Mouse (Mus musculus): ENCODE results near the gene Flywch1. TPM values are rescaled to one million over a fixed set of nuclear protein-coding genes. Genes with fewer than 3 reads are reported as not detected.

Flywch1 gene
- total RNA-seq, 2 experiments from 2014 or later, result 459 to 507 TPM

DNA sequence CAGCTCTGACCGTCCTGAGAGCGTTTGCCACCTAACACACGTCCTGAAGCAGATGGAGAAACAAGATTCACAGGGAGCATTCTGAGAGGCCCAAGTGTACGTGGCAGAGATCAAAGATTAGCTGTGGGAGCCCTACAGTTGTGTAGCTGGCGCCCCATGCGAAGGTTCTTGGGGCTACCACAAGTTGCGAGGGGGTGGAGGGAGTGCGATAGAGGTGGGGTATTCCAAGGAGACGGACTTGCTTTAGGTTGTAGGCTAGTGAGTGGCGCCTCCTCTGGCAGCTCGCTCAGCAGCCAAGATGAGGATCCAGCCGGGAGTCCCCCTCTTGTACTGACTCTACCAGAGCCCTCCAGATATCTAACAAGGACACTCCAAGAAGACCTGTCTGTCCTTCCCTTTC, 25.1 kb downstream of the Flywch1 start:
- DNase-seq (ENCODE audit: low spot score in 2 of 2), result no peak

DNA sequence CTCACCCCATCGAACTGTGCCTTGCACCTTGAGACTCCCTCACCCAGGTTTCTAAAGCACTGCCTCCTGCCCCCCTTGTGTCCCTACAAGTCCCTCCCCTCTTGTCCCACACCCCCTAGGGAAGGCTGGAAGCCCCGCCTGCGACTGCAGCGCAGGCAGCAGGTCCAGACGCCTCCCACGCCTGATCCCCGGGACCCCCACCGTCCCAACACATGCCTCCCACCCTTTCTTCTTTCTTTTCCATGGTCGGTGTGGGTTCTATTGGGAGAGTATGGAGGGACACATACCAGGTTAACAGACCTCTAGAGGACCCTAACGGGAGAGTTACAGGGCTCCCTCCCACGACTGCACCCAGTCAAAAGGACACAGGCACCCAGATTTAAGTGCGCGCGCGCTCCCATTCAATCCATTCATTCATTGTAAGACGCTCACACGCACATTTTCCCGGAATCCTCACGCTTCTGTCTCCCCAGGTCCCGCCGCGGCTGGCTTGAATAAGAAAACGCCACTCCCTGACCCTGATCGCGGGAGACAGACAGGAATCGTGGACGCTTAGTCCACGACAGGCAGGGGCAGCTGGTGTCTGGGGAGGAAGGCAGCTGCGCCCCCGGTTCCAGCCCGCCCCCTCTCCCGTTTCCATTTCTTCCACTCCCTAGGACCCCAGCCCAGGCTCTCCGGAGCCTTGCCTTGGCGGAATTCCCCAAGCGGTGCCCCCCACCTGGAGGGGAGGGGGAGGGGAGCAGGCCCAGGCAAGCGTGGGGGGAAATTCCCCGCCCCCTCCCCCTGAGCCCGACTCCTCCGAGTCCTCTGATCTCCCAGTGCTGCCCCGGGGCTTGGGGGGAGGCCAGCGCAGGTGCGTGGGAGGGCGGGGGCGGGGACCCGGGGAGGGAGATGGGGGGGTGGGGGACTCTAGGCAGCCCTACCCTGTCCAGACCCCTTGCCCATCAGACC, 25.8 kb downstream of the Flywch1 start, which contains the start of gene Kremen2:
Gene Kremen2 (minus strand): TSS at position 533 of the 951 bp plus-strand sequence.
- DNase-seq (ENCODE audit: low spot score in 2 of 2), result no peak

DNA sequence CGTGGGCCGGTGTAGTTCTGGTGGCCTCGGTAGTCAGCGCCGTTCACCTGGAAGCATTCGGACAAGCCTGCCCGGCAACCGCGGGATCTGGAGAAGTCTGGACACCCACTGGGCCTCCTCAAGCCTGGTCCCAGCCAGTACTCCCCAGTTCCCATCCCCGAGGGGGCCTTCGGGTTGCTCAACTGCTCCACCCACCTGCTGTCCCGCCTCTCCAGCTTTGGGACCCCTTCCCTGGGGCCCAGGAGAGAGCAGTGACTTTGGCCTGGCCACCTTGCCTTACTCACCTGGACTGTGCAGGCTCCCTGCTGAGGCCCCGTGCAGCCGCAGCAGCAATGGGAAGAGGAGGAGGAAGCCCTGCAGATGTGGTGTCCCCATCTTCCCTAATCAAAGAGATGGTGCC, 26.8 kb downstream of the Flywch1 start:
- DNase-seq (ENCODE audit: low spot score in 2 of 2), result no peak

DNA sequence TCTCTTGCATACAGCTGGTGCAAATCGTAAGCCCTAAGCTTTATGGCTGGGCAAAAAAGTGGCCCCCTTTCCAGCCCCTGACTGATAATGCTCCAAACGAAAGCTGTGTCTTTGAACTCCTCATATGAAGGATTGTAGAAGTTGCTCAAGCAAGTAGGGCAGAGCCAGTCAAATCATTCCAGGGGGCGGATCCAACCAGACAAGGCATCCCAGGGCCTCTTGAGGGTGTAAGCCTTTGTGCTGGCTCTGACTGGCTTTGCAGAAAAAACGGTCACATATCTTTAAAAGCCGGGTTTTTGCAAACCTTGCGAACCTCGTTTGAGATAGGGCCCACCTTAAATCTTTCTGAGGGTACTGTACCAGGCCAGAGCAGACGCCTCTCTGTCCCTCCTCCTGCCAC, 27.3 kb downstream of the Flywch1 start:
- DNase-seq (ENCODE audit: low spot score in 2 of 2), result no peak

DNA sequence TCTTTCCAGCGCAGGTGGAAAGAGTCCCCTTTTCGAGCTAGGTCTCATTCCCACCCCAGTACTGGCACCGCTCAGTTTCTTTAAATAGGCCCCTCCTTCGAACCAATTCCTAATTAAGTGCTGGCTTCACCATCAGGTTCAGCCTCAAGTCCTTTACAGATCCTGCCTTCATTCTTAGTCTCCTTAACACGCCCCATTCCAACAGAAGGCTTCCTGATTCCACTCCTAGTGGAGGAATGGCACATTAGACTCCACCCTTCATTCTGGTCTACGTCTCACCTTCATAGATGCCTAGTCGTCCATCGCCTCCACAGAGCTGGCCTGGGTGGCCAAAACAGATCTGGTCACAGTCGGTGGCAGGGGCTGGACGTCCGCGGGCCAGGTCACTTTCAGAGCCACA, 28.5 kb downstream of the Flywch1 start:
- DNase-seq (ENCODE audit: low spot score in 2 of 2), result no peak

DNA sequence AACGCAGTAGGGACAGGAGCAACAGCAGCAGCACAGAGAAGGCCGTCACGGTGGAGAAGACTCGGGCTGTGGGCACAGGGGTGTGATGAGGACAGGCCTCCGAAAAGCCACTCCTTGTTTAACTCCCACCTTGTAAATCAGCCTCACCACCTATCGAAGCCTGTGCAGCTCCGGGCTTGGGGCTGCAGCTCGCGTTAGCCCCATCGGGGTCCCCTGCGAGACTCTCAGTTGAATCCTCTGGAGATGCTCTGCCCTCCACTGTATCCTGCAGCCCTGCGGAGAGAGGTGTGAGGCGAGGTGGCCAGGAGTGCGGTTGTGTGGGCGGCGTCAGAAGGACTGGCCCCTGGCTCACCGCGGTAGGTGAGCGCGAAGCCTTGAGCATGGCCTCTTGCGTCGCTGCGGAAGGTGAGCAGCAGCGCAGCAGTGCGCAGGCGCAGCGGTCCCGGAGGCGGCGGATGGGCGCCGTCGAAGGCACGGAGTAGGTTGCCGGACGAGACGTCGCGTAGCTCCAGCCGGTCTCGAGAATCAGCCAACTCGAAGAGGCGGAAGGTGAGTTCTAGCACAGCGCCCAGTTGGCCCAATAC, 29.1 kb downstream of the Flywch1 start:
- no peak for DNase-seq (ENCODE audit: low spot score in 2 of 2)

DNA sequence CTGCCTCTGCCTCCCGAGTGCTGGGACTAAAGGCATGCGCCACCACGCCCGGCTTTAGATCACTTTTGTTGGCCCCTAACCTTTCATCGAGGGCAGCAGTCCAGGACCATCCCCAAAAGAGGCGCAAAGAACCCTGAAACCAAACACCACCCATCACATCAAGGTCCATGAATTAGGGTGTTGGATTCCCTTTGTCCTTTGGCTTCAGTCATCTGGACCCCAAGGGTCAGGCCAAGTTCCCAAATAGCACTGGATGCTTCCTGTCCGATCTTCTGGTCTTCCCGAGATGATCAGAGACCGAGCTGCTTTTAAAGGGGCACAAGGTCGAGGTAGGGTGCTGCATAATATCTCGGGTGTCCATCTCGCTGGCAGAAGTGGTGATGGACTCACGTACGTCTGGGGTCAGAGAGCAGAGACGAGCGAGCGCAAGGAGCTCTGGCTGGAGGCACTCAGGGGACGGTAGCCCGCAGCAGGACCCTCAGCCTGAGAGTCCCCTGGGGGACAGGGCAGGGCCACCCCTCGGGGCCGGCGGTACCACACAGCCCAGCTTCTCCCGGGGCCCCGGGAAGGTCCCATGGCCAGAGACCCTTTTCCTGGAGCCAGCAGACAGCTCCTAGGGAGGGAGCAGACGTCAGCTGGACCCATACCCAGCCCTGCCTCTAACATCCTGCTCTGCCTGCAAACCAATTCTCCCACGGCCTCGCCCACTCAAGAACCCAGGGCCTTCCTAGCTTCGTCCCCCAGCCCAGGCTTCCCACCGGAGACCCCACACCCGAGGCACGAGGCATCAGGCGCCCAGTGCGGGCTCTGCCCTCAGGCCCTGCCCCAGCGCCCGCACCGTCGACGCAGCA, 29.8 kb downstream of the Flywch1 start:
- no peak for DNase-seq (ENCODE audit: low spot score in 2 of 2)

DNA sequence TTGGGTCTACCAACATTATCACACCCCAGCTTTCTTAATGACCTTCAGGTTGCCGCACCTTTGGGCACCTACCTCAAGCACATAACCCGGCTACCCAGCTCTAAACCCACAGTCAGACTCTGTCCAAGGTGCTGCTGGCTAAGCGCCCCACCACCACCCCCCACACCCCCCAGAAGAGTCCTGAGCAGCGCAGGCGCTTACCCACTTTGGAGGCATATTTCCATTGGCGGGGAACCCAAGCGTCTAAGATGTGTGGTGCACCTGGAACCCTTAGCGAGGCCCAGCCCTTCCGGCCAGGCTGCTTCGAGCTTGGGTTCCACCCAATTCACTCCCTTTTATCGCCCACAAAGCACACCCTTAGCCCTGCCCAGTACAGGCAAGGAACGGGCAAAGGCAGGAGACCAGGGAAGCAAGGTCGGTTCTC, 30.8 kb downstream of the Flywch1 start, which contains the start of gene Paqr4:
Gene Paqr4 (minus strand): TSS at position 270 of the 424 bp plus-strand sequence.
- no peak for DNase-seq (ENCODE audit: low spot score in 2 of 2)

DNA sequence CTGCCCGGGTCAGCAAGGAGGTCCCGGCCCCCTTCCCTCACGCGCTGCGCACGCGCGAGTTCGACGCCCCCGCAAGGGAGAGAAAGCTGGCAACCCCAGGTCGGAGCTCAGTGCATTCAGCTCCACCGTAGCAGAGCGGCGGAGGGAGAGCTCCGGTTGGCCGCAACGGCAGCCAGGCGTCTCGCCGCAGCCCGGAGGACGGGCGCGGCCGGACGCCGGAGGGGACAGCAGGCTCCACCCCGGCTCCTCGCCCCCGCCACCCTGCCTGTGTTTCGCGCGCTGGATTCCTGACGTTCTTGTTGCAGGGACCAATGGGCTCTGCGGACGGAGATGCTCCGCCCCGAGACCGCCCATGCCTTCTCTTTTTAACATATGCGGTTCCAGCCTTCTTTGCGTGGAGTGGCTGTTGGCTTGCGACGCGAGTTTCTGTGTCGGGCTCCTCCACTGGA, 31.2 kb downstream of the Flywch1 start:
- DNase-seq (ENCODE audit: low spot score in 2 of 2), result peak; percentile 92 to 95

DNA sequence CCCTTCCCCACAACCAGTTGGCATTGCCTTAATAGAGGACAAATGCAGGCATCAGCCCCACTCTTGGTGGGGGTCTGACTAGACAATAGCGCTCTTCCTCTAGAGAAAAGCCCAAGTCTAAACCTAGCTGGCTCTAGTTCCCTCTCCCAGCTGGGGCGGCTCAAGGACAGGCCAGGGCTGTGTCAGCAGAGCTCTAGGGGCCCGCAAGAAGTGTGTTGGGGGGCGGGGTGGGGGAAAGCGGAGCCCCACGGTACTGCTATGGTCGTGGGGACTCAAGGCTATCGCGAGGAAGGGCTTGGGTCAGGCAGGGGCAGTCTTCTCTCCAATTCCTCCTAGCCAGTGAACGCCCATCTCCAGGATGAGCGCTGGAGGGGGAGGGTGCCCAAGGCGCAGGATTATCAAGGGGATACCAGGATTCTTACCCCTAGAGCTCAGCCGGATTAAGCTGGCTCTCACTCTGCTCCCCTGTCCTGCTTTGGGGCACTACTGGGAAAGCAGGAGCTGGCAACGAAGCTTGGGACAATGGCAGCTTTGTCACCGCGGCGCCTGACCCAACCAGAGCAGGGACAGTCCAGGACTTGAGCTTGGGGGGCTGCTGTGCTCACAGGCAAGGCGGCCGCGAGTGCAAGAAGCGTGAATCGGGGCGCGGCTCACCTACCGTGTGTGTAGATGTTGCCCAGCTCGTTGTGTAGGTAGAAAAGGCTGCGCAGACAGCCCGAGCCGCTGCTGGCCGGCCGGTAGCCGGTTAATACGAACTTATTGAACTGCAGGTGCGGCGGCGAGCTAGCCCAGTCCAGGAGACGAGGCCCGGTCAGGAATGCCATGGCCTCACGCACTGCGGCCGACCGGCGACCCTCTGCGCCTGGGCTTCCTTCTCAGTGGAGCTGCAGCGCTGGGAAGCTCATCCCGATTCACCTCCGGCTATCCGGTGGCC, 31.9 kb downstream of the Flywch1 start:
- DNase-seq (ENCODE audit: low spot score in 2 of 2), result peak; percentile 40 to 48

DNA sequence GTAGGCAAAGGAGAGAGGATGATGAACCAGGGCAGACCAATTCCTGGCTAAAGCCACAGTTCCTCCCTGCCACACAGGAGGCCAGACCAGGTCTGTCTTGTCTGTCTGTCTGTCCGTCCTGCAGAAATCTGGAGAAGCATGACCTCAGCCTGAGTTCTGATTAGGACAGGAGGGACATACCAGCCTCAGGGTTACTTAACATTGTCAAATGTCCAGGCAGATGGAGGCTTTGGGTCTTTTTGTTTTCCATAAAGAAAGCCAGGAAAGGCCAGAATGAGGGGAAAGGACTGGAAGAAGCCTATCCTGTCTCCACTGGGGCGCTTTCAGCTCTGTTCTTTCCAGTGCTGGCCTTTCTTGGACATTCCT, 32.6 kb downstream of the Flywch1 start:
- no peak for DNase-seq (ENCODE audit: low spot score in 2 of 2)

DNA sequence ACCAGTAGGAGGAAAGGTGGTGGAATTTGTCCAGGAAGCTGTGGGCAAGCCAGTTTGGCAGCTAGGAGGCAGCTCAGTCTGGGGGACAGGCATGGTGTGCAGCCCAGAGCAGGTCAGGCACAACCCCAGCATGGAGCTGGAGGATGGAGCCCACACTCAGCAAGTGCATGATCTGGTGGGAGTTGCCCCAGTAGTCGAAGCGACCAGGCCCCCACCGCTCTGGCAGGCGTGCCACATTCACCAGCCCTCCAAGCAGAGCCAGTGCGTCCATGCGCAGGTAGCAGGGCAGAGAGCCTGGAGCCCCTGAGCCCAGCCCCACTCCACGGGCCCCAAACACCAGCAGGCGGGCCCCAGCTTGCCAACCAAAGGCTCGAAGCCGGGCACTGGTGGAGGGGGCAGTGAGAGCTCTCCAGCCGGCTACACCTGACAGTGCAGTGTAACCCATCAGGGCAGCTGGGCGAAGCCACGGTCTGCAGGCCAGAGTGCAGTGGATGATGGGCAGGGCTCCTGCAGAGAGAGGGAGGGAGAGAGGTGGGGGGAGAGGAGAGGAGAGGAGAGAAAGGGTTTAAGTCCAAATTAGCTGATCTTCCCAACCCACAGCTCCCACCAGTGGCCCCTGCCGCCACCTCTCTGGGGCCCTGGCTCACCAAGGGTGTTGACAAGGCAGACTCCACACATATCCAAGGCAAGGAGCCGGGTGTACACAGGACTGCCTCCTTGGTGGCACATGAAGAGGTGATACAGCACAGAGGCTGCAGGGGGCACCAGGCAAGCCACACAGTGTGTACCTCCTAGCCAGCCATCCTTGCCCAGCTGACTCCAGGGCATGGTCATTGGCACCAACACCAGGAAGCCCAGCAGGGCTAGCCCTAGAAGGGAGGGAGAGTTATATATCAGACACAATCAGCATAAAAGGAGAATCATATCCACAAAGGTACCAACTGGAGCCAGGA, 33.6 kb downstream of the Flywch1 start:
- no peak for DNase-seq (ENCODE audit: low spot score in 2 of 2)

DNA sequence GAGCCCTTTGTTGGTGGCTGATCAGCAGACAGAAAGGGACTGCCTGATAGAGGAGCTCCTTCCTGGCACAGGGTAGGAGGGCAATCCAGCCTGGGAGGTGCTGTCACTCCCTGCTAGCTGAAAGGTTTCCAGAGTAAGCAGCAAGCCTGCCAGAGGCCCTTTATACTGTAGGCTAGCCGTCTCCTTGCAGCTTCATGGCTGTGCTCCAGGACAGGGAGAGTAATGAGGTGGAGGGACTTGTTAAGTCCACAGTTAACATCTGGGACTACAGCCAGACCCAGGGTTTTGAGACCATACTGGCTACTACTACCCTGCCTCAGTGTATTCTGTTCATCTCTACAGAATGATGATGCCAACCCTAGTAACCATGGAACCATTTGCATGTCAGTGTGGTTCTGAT, 37.1 kb downstream of the Flywch1 start:
- DNase-seq (ENCODE audit: low spot score in 2 of 2), result no peak

DNA sequence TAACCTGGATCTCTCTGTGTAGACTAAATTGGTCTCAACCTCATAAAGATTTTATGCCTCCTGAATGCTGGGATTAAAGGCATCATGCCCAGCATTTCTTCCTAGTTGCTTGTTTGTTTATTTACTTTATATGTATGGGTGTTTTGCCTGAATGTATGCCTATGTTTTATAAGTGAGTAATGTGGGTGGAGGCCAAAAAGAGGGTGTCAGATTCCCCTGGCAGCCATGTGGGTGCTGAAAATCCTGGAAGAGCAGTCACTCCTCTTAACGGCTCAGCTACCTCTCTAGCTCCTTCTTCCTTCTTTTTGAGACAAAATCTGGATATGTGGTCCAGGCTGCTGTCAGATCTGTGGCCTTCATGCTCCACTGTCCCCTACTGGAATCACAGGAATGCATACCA, 41.0 kb downstream of the Flywch1 start:
- DNase-seq (ENCODE audit: low spot score in 2 of 2), result no peak

DNA sequence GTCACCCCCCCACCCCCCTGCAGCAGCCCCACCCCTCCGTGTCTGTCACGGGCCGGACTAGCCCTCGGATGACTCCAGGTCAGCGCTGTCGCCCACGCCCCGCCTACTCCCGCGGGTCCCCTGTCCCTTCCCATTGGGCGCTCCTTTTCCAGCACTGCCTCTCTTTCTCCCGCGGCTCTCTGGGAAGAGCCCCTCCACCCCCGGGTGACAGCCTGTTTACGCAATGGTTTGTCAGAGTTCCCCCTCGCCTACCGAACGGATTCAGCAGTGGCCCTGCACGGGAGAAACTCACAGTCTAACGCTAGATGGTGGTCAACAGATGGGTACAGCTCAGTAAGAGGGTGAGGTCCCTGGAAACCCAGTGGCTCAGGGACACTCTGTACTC, 44.7 kb downstream of the Flywch1 start:
- peak; percentile 42 to 59 for DNase-seq (ENCODE audit: low spot score in 2 of 2)

DNA sequence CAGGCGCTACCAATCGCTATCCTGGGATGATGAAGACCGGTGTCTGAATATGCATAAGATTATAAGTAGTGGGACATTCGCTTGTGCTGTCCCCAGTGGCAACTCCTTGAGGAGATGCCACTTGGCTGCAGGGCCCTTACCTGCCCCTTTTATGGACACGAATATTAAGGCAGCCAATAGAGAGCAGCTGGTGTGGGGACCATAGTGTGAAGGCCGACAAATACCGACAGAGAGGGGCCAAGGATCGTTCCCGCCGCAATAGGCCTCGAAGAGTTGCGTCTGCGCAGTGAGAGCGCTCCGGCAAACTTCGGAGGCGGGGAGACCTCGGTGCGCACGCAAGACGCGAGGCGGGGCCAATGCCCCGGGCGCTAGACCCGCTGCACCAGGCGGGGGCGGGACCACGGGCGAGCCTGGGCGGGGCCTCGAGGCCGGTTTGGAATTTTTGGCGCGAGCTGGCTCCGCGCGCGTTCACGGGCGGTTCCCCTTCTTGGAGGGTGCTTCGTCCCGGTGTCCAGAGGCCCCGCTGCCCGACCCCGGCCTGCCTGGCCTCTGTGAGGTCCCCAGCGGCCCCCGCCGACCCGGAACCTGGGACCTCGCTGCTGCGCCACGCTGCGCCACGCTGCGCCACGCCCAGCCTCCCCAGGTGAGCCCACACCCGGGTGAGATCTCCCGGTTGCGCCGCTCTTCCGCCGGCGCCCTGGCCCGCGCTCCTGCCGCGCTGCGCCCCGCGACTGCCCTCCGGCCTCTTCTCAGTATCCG, 45.2 kb downstream of the Flywch1 start, which contains the start of gene Pkmyt1:
Gene Pkmyt1 (plus strand): TSS at position 338 of the 759 bp plus-strand sequence.
- peak; percentile 92 to 93 for DNase-seq (ENCODE audit: low spot score in 2 of 2)

DNA sequence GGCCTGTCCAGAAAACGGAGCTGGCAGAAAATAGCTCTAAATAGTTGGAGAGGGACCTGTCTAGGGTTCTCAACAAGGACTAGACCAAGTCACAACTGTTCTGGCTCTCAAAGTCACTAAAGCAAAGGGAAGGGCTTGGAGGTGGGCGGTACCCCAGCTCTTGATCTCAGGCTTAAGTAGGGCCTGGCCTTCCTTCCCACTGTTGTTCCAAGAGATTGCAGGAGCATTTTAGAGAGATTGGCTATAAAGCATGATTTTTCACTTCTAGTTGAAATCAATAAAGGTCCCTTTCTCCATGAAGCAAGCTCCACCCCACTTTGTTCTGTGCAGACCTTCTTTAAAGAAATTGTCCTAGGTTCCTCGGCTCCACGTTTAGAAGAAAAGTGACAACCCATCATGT, 45.9 kb downstream of the Flywch1 start:
- no peak for DNase-seq (ENCODE audit: low spot score in 2 of 2)

DNA sequence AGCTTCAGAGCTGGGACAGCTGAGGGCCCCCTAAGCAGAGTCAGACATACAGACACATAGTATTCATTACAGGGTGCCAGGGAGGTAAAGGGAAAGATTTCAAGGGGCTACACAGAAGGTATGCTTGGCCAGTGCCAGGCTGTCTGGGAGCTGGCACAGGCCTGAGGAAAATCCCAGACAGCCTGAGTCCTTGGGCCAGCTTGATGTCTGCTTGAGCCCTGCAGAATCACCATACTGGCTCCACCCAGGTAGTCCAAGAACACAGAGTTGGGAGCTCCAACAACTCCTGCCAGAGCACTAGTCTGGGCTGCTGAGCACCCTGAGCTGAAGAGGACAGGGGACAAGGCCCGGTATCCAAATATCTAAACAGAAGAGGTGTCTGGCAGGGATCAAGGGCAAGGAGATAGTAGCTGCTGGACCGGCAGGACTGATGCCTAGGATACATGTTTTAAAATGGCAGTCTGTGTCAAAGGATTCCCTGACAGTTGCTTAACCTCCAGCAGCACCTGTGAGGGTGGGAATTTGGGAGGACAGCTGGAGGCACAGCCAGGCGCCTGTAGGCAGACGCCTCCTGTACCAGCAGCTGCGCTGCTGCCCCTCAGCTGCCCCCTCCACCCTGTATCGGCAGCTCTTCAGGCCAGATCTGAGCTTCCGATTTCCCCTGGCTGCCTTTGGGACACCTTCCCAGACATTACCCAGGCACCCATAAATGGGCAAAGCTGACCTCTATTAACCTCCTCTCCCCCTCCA, 48.9 kb downstream of the Flywch1 start, which contains the start of gene 1520401A03Rik:
Gene 1520401A03Rik (minus strand): TSS at position 408 of the 750 bp plus-strand sequence.
- no peak for DNase-seq (ENCODE audit: low spot score in 2 of 2)
